Mouse (Mus musculus): ENCODE measurements at regions not wholly inside any gene's neighbourhood (a gene's known extent, or its start where the extent isn't known, plus 50 kb on each side); places are given as distances from the start of the nearest gene placed in this dataset.

DNA sequence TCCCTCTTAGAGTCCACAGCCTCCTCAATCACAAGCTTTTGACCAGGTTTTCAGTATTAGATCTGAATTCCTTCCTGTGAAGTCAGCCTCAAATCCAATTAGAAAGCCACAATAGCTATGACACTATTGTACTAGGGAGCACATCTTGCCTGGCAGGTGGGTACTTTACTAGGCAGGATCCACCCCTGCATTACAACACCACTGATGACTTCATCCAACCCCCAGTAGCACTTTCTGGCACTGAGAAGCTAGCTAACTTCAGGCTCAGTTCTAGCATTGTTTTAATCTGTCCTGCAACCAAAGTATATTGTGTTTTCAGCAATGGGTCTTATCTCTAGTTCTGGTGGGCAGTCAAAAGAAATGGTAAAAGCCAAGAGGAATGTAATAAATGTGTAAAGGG is 64.2 kb upstream of the Cd93 start:
- no peak for DNase-seq (ENCODE audit: low spot score in 2 of 2)

- DNase-seq (ENCODE audit: low spot score in 2 of 2) = no peak
Measured at GRCm38 (mm10) chr2:148506966-148507365, 63.6 kb upstream of the Cd93 start.

- no peak for DNase-seq (ENCODE audit: low spot score in 2 of 2)
Measured at GRCm38 (mm10) chr2:148505651-148506050, 62.3 kb upstream of the Cd93 start.

DNA sequence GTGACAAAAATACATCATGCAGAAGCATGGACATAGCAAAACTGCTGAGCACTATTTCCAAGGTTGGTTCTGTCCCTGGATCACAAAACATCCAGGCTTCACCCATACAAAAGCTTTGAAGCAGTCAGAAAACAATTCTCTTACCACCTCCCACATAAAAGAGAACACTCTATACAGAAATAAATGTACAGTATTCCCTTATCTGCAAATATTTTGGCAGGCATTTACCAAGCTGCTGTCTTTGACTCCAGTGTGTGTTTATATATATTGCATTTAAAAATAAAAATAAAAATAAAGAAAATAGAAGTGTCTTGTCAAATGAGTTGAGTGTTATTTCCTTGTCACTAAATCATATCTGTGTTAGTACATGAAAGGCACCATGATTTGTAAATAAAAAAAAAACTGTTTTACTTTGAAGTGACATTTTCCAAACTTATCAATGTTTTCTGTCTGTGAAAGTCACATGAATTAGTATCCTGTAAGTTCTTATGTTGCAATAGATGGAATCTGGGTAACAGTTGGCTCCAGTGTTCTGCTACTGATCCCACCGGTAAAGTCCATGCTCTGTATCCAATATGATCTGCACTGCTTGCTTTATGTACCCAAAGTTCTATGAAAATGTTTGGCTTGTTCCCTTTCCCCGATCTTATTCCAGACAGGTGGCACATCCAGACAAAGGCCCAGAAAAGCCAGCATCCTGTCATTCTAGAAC is 59.9 kb upstream of the Cd93 start:
- no peak for DNase-seq (ENCODE audit: low spot score in 2 of 2)

DNA sequence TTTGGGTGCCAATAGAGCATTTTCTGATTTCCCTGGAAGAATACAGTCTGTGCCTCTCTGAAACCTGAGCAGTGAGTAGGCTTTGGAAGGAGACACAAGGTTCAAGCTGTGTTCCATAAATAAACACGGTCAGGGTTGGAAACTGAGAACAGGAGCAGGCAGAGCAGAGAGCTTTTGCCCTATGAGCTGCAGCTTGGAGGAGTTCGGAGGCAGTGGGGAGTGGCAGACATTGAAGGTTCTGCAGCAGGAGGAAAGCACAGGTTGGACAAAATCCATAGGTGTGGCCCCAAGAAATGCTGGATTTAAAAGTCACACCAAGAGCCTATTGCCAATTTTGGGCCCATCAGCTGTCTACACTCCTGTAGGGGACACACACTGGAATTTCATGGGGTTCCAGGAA is 59.0 kb upstream of the Cd93 start:
- no peak for DNase-seq (ENCODE audit: low spot score in 2 of 2)

DNA sequence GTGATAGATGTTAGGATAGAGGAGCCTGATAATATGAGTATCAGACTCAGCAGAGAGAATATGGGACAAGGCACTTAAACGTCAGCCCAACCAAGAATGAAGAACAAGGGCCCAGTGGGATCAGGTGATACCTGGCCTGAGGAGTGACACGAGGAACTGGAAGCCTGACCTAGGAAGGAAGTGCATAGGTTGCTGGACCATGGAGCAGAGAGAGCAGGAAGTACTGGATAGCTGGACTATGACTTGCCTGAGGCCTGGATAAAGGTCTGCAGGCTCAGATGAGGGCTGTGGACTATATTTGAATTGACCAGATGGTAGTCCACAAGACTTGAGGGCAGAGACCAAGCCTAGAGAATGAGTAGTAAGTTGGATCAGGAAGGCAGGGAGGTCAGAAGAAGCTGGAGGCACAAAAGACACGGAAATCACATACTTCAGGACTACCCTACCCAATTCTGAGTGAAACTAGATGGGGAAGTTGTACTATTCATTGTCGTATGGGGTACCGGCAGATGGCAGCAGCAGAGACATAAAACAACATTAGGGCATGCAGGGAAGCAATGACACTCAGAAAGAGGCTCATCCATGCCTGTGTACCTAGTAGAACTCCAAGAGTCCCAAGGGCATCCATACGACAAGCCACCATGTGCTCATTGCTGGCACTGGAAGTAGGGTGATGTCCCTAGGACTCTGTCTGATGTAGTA is 57.0 kb upstream of the Cd93 start:
- no peak for DNase-seq (ENCODE audit: low spot score in 2 of 2)

GRCm38 (mm10) chr2:148497452-148498302 is 54.3 kb upstream of the Cd93 start:
- DNase-seq (ENCODE audit: low spot score in 2 of 2) = no peak

- DNase-seq (ENCODE audit: low spot score in 2 of 2) = no peak
Measured at GRCm38 (mm10) chr2:148496151-148497040, 53.0 kb upstream of the Cd93 start.

DNA sequence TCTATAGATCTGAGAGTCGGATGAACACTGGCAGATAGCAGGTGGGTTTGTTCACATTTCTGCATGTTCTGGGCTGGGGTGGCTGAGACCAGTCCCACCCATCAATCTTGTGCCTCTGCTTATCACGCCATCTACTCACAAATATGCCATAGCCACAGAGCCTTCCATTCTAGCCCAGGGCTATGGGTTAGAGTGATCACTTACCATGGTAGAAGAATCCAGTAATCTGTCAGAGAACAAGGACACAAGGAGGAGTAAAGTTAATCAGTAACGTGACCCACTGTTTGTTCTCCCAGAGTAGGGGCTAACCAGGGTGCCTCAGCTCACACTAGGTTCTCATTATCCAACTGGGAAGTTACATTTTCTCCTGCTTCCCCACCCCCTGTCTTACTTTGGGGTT is 52.1 kb upstream of the Cd93 start:
- no peak for DNase-seq (ENCODE audit: low spot score in 2 of 2)

DNA sequence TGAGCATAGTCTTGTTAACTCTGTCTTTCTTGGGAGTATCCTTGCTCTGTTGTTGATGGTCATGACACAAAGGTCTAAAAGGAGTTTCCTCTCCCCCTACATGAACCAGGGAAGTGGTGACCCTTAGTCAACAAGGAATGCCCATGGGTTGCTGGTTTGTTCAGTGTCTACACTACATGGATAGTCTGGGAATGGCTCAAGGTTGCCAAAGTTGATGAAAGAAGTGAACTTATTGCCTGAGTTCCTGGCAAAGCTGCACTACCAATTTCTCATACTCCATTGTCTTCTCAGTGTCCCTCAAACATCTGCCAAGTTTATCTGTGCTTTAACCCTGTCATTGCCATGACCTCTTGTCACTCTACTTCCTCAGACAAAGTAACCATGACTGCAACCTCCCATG is 49.9 kb upstream of the Cd93 start:
- no peak for DNase-seq (ENCODE audit: low spot score in 2 of 2)
